Mouse (Mus musculus) spleen, adult 2 months (tissue): ENCODE results near the gene Tceal1. TPM values are rescaled to one million over a fixed set of nuclear protein-coding genes. Genes with fewer than 3 reads are reported as not detected.
"Not testable (repeated sequence)": the region's sequence is repeated elsewhere in the genome, so short reads cannot be mapped to it uniquely, and the experiment has no call there.

ENCODE experiments used
- DNase-seq, 2 experiments: peaks; one replicate each; pipeline versions ENCODE4 v3.0.0 to v3.0.0-alpha.2; 2012 to 2021; ENCODE audit warnings: low spot score in 2 of 2, low read depth in 1 of 2
- H3K27ac ChIP-seq: fragments of 200-500 bp; 2 replicates; pipeline ENCODE4 v1.5.1; 2012; ENCODE audit warnings: low read length, inconsistent platforms; ENCODE audit not compliant: insufficient read depth
- H3K27me3 ChIP-seq: fragments of 200-500 bp; 2 replicates; pipeline ENCODE4 v1.6.1; 2012; ENCODE audit warnings: mild to moderate bottlenecking, moderate library complexity, low read length, inconsistent platforms; ENCODE audit not compliant: control insufficient read depth, insufficient read depth
- H3K36me3 ChIP-seq: fragments of 200-500 bp; 2 replicates; pipeline ENCODE4 v1.6.1; 2012; ENCODE audit warnings: mild to moderate bottlenecking, low read length, inconsistent platforms; ENCODE audit not compliant: control insufficient read depth, insufficient read depth
- H3K4me1 ChIP-seq: fragments of 200-500 bp; 2 replicates; pipeline ENCODE4 v1.6.1; 2011; ENCODE audit warnings: inconsistent platforms; ENCODE audit not compliant: control insufficient read depth, insufficient read depth, insufficient read length
- H3K4me3 ChIP-seq: fragments of 200-500 bp; 2 replicates; pipeline ENCODE4 v1.5.1; 2011; ENCODE audit warnings: mild to moderate bottlenecking, inconsistent platforms; ENCODE audit not compliant: insufficient read depth, insufficient read length; ENCODE audit errors: extremely low read depth
- CTCF ChIP-seq: fragments of 200-500 bp; IDR thresholded peaks from 2 replicates; pipeline ENCODE4 v1.5.1; 2011; ENCODE audit warnings: mild to moderate bottlenecking, inconsistent platforms; ENCODE audit not compliant: insufficient read depth, insufficient read length, insufficient replicate concordance; ENCODE audit errors: extremely low read depth
- POLR2A ChIP-seq: fragments of 200-500 bp; IDR thresholded peaks from 2 replicates; pipeline ENCODE4 v1.6.1; 2011; ENCODE audit warnings: low read depth, low read length, inconsistent platforms
- WGBS: fragments of 180-500 bp; shearing (Covaris S2); methylation state at CpG from one replicate; pipeline ENCODE4 v1.1.7; 2018; 5-methylcytosine and 5-hydroxymethylcytosine counted together
- polyA plus RNA-seq: library from polyadenylated mRNA; depleted of rRNA; stranded (reverse); fragments of >200 nt; gene quantifications from 2 replicates; pipeline ENCODE4 v1.2.3, GENCODE M21; 2012; rRNA removed

Gene Tceal1
- 0.16 and 0.25 TPM in 2 replicates for polyA plus RNA-seq

GRCm38 (mm10) chrX:136707446-136708167 is at the start of gene Tceal1:
Tceal1 (plus strand) TSS chrX:136707982.
- no peak for DNase-seq
- 32% methylated on average over 15 of the region's 15 CpGs for WGBS
- H3K4me1 ChIP-seq: no peaks in the 10 kb centered on the region
- TF ChIP-seq POLR2A (no peak), CTCF (no peak)
- H3K36me3 ChIP-seq: no peaks in the 10 kb centered on the region
- peak within 1 kb of the TSS; percentile 60 for H3K4me3 ChIP-seq
- H3K27me3 ChIP-seq: no peaks in the 10 kb centered on the region
- H3K27ac ChIP-seq: no peak within 1 kb of the TSS

DNA sequence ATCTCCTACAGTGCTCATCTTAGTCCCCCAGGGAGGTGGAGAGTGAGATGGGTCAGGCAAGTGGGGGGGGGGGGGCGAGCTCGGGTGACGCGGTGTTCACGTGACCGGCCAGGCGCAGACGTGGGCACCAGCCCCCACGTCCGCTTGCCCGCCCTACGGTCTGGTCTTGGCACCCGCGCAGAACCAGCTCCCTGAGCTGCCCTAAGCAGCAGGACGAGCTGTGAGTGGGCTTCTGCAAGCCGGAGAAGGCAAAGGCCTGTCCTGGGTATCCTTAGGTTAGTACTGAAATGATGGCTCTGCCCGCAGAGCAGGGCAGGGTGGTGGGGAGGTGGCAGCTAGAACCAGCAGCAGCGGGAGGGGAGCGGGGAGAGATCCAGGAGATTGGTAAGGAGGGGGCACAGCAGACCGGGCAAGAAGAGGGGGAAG is 41.5 kb upstream of the Tceal1 start:
- Histone ChIP-seq H3K27me3 (no peaks in the 10 kb centered on the region), H3K36me3 (no peaks in the 10 kb centered on the region), H3K4me3 (peak overlapping the region; percentile 1; the same call in 1 of the 2 replicates), H3K27ac (no peak overlapping the region), H3K4me1 (no peaks in the 10 kb centered on the region)
- WGBS: 38% methylated on average over 19 of the region's 20 CpGs
- no peak for DNase-seq
- TF ChIP-seq POLR2A: no peak
- no peak for TF ChIP-seq CTCF

GRCm38 (mm10) chrX:136666762-136667464 is 40.9 kb upstream of the Tceal1 start:
- not testable (repeated sequence) for H3K4me3 ChIP-seq, H3K36me3 ChIP-seq, H3K27me3 ChIP-seq, DNase-seq, H3K27ac ChIP-seq, H3K4me1 ChIP-seq
- 26% methylated on average over 24 of the region's 24 CpGs for WGBS

DNA sequence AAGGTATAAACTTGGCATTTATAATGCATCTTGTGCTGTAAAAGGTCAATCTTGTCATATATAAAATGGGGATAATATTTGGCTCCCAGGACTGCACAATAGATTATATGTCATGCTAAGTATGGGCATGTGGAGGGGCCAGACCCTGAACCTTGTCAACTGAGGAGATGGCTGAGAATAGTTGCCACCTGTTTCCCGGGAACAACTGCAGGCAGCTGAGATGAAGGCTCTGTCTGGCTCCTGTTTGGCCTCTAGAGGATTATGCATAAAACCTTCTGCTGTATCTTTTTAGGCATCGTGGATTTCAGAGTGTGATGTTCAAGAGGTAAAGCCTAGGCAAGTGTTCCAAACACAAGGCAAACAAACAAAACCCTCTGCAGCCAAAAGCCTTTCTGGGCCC is 39.0 kb upstream of the Tceal1 start:
- WGBS: 79% methylated on average over 2 of the region's 2 CpGs
- Histone ChIP-seq H3K4me3 (no peak overlapping the region), H3K27ac (no peak overlapping the region), H3K4me1 (no peaks in the 10 kb centered on the region), H3K36me3 (no peaks in the 10 kb centered on the region), H3K27me3 (no peaks in the 10 kb centered on the region)
- DNase-seq: no peak
- TF ChIP-seq POLR2A (no peak), CTCF (no peak)

DNA sequence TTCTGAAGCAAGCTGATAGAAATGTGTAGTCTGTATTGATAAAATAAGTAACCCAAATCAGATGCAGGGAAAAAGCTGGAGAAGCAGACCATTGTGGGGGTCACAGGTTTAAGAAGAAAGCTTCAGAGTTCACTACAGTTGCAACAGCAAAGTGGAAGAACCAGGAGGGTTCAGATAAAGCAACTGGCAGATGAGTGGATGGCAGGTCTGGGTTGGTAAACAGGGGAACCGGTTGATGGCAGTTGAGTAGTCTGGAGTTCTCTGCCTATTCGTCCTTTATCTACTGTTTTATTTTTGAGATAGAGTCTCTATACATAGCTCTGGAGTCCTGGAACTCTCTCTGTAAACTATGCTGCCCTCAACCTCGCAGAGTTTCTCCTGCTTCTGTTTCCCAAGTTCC is 26.8 kb upstream of the Tceal1 start:
- H3K27ac ChIP-seq: no peak overlapping the region
- no peak overlapping the region for H3K4me3 ChIP-seq
- H3K27me3 ChIP-seq: no peaks in the 10 kb centered on the region
- H3K36me3 ChIP-seq: no peaks in the 10 kb centered on the region
- 65% methylated on average over 3 of the region's 3 CpGs for WGBS
- H3K4me1 ChIP-seq: no peaks in the 10 kb centered on the region
- TF ChIP-seq CTCF: no peak
- no peak for TF ChIP-seq POLR2A
- DNase-seq: no peak

DNA sequence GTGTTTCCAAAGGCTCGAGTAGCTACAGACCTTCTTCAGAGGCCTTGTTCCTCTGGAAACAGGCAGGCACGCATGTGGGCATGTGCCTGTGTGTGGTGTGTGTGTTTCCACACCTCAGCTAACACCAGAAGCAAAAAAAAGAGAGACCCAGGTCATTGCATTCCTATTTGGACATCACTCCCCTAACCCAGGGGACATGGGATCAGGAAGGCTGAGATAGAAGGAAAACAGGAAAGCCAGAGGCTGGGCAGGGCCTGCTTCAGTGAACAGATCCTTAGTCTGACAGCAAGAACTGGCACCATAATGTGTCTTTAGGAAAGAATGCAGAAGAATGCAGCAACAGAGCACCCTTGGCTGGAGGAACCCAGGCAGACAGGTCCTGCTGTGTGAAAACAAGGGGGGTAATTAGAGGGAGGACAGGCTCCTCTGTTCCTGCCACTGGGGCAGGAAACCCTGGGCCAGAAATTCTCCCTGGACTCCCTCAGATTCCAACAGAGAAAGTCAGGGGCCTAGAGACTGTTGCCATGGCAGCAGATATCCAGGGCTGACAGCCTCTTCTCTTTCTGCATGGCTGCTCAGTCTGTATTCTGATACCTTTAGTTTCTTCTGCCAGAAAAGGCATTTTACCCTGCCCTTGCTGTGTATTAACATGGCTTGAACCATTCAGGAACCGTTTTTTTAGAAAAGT is 16.0 kb upstream of the Tceal1 start:
- 64% methylated on average over 3 of the region's 3 CpGs for WGBS
- H3K4me3 ChIP-seq, DNase-seq, H3K36me3 ChIP-seq, H3K4me1 ChIP-seq, H3K27me3 ChIP-seq, H3K27ac ChIP-seq: not testable (repeated sequence)

DNA sequence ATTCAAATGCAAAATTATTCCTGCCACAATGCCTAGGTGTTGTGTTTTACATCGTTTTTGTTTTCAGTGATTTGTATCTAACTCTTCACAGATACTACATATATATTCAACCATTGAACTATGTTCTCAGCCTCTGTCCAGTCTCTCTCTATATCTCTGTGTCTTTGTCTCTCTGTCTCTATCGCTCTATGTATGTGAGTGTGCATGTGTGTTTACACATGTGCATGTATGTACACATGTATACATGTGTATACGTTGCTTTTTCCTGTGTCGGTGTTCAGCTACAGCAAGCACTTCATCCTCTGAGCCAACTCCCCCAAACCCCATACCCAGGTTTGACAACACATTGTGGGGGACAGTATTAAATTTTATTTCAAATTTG is 15.5 kb upstream of the Tceal1 start:
- TF ChIP-seq POLR2A: no peak
- TF ChIP-seq CTCF: no peak
- no peak overlapping the region for H3K27ac ChIP-seq
- H3K27me3 ChIP-seq: no peaks in the 10 kb centered on the region
- no peak for DNase-seq
- H3K36me3 ChIP-seq: no peaks in the 10 kb centered on the region
- no peaks in the 10 kb centered on the region for H3K4me1 ChIP-seq
- 86% methylated on average over 4 of the region's 4 CpGs for WGBS
- H3K4me3 ChIP-seq: no peak overlapping the region
